Mouse (Mus musculus) right cerebral cortex, postnatal 14 days (tissue): ENCODE data around the gene Siglecf.
"Not testable (repeated sequence)": the region's sequence is repeated elsewhere in the genome, so short reads cannot be mapped to it uniquely, and the experiment has no call there.

Experiments
- DNase-seq: peaks from one replicate; pipeline ENCODE4 v3.0.0; 2022

Gene Siglecf

DNA sequence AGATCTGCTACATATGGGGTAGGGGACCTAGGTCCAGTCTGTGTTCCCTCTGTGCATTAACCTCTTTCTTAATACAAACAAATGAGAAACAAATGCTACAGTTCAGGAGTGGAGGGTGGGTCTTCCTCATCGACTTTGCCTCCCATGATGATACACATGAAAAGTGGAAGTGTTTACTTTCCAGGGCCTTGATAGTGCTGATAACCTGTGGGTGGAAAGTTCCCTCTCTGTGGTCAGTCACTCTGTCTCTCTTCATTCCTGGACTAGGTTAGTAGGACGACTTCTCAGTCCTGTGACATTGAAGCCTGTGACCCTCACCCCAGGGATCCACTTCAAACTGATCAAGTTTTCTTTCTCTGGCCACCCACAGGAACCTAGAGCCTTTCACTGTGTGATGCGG lies at the start of gene Siglecf:
Gene Siglecf (plus strand): TSS at position 188 of the 400 bp plus-strand sequence.
- DNase-seq, result no peak

DNA sequence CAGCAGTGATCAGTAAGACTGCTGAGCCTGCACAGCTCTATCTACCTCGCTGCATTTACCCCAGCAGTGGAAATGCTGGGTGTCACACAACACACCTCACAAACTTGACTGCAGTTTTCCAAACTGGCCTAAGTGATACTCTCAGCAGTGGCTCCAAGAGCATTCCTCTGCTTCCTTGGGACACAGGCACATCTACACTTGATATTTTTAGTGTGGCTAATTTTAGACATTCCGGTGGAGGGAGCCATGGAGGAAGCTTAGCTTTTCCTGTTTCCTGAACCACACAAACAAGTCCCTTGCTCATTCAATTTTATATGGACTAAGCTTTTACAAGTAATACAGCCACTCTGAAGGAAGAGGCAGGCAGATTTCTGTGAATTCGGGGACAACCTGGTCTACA lies 45.9 kb upstream of the Siglecf start:
- DNase-seq, result no peak

DNA sequence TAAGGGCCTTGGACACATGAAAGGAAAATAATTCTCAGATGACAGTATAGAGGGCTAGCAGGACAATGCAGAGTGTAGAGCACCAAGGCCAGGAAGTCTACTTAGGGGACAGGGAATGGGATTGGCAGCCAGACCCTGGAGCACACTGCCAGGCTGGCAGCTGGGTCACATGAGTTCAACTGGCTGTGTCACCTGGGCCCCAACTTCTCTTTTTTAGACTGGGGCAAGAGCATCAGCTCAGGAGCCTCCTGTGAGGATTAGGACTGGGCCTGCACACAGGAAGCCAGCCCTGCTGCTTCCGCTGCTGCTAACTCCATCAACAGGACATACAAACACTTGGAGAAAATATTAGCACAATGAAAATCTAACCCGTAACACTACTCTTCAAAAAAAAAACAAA lies 42.1 kb upstream of the Siglecf start:
- no peak for DNase-seq

DNA sequence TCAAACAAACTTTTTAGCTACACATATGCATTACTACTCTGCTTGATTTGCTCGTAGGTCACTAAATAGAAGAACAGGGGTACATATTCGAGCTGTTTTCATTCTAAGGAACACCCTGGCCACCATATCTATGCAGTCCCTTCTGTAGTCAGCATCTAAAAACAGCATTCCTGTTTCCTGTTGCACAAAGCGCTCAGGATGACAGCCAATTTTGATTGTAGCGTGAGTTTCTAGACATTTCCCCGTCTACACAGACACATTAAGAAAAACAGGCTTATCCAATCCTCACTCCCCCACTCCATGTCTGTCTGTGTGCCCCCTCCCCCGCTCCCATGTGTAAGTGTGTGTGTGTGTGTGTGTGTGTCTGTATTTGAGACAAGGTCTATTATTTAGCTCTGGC lies 39.5 kb upstream of the Siglecf start:
- no peak for DNase-seq

DNA sequence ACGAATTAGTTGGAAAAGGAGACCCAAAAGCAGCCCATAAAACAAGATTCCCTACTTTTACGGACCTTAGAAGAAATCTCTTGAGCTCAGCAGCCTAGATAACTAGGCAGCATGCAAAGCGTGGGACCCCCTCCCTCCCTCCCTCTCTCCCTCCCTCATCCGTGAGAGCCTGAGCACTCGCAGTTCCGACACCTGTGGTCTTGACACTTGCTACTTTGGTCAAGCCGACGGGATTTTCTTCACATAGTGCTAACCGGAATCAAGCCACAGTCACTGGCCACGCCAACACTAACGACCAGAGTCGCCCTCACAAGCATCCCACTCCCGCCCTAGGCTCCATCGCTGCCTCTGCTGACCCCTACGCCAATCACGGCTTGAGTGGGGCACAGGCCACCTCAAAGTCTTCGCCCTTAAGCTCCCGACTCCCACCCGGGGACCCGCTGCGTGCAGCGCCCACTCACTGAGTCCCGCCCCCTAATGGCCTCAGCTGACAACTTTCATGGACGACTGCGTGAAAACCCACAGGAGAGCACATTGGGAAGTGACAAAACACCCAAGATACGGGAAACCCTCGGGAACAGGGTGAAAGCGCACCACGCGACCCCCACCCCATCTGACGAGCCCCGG lies 38.6 kb upstream of the Siglecf start:
- DNase-seq, result no peak

DNA sequence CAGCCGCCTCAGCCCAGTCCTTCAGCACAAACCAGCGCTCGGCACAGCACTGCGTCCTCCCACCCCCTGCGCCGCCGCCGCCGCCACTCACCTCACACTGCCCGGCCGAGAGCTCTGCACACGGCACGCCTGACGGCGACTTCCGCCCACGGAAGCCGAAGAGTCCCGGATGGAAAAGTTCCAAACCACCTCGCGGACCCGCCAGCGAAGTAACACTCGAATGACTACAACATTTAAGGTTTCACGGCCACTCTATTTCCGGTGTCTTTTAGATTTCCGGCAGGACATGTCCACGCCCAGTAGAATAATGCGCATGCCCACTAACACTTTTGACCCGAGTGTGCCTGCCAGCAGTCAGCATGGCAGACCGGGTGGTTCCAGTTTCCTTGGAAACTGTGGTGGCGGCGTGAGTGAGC lies 38.1 kb upstream of the Siglecf start, which contains the start of gene Zfp715:
Gene Zfp715 (minus strand): TSS at position 282 of the 416 bp plus-strand sequence.
- DNase-seq, result peak; percentile 87

DNA sequence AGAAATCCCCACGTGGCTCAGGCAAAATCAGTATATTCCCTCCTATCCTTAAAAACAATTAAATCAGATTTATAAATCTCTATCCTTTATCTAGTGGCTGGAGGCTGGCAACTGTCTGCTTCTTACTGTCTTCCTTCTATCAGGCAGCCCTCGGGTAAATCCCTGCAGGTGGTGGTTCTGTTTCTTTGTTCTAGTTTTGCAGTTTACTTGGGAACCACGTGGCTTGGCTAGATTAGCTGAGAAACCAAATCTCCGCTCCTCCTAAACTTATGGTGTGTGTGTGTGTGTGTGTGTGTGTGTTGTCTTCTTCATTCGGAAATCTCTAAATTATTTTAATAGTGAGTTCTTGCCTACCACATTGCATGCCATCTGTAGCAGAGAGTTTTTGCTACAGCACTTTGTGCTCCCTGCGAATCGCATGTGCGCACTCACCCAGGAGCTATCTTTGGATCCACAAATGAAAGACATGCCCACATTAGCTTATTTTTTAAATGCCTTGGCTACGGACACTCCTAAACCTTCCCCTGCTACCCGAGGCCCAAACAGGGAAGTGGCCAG lies 24.8 kb upstream of the Siglecf start:
- no peak for DNase-seq

DNA sequence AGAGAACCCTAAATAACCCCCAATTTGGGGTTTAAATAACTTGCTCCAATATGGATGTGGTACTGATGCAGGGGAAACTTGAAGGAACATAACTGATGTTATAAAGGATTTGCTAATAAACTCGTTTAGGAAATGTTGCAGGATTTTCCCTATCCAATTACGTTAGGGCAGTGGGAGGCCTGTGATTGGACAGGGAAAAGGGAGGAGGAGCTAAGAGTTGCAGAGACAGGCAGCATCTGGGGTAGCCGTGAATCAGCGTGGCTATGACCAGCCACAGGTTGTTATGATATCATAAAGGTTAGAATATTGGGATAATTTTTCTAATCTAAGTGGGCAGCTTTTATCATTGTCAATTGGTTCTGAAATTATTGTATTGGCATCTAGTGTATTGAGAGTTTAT lies 23.0 kb upstream of the Siglecf start:
- no peak for DNase-seq

DNA sequence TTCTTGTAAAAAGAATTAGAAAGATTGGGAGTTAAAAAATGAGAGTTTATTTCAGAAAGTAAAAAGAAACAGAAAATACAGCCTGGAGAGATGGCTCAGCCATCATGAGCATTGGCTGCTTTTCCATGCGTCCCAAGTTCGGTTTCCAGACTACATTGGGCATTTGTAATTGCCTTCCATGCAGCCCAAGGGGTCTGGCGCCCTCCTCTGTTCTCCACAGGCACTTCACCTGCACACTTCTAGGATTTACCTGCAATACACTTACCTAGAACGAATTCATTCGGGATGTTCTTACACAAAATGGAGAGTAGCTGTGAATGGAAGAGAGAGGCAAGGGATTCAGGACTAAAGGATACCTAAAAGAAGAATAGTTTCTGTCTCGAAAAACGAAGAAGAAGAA lies 17.9 kb upstream of the Siglecf start:
- no peak for DNase-seq

DNA sequence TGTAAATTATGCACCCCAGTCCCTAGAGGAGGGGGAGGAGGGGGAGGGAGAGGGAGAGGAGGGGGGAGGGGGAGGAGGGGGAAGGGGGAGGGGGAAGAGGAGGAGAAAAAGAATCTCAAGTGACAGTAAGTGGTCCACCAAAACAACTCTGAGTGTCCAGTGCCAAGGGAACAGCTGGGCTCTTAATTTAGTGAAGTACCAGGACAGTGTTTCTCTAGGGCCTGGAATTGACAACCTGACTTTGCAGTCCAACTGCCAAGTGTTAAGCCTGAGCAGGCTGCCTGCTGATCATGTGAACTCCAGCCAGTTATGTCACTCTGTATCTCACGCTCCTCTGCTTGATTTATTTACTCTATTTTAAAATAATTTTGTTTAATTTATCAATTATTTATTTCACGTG lies 17.2 kb upstream of the Siglecf start:
- DNase-seq, result no peak

DNA sequence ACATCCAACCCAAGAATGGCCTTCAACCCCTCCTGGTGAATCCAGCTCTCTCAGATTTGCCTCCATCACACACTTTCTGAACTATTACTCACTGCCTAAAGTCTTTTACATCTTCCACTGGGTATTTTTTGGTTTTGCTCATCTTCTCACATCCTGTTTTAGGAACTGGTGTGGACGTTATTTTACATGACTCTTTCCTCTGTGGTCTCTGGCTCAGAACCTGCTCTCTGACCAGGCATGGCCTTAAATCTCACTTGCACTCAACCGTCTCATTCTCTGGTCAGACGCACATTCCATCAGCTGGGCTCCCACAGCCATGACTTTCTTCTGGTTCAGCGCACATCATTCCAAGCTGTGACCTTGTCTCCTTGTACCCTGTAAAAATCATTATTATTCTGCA lies 10.4 kb upstream of the Siglecf start:
- no peak for DNase-seq

DNA sequence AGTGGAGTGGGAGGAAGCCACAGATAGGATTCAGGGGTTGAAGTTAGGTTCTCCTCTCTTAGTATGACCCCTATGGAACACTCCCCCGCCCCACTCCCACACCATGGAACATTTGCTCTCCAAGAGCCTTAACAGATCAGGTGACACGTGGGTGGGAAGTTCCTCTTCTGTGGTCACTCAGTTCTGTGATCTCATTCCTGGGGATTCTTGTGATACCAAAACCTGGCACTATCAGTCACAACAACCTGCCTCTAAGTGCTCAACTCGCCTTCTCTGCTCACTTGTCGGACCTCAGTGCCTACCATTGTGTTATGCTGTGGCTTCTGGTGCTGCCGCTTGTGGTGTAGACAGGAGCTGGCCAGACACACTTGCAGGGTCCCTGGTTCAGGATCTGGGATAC lies 8.0 kb upstream of the Siglecf start:
- no peak for DNase-seq

DNA sequence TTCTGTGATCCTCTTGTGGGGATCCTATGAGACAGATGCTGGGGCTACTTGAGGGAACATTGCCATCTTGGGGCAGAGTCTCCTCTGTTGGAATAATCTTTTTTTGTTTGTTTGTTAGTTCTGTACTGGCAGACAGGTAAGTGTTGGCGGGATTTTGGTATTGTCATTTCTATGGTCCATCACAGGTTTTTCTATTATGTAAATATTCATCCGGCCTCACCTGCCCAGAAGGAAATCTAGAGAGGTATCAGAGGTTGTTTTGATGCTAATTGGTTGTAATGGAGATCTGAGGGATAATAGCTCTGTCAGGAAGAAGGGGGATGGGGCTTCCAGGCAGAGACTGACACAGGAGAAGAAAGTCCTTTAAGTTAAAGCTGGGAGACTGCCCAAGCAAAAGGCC lies 7.1 kb upstream of the Siglecf start:
- no peak for DNase-seq

DNA sequence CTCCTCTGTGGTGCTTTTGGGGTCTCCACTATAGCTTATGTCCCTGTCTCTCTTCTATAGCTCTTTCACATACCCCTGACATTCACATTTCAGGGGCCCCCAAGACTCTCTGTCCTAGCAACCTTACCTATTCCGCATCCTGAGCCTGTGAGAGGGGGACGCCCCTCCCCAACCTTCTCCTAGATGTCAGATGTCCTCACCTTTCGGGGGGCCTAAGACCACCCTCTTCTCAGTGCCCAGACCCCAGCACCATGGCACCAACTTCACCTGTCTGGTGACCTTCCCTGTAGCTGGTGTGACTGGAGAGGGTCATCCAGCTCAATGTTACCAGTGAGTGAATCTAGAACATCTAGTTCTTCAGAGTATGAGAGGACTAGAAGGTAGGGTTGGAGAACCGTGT lies 6.7 kb upstream of the Siglecf start:
- no peak for DNase-seq

DNA sequence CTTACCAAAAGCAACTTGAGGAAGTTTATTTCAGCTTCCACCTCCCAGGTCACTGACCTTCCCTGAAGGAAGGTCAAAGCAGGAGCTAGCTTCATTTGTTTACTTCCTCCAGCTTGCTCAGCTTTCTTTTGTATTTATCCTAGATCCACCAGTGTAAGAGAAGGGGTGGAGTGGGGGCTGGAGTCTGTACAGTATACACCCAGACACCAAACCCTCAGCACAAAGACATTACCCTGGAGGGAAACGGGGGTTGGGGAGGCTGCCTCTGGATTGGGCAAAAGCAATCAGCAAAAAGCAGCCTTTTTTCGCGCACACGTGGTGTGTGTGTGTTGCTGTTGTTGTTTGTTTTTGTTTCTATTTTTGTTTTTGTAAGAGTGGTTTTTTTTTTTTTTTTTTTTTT lies 5.0 kb upstream of the Siglecf start:
- DNase-seq, result no peak

DNA sequence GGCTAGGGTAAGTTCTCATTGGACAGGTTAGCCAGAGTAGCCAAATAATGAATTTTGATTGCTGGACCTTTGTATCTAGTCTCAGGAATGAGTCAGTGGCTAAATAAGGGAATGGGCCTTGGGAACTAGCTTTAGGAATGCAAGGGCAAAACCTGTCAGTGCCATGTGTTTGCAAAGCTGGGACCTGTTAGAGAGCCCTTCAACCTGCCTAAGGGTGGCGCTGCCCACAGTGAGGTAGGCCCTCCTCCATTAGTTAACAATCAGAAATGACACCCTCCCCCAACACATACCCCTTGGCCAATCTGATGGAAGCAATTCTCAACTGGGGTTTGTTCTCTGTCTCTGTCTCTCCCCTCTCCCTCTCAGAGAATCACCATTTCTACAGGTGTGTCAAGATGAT lies 4.6 kb upstream of the Siglecf start:
- DNase-seq, result no peak

DNA sequence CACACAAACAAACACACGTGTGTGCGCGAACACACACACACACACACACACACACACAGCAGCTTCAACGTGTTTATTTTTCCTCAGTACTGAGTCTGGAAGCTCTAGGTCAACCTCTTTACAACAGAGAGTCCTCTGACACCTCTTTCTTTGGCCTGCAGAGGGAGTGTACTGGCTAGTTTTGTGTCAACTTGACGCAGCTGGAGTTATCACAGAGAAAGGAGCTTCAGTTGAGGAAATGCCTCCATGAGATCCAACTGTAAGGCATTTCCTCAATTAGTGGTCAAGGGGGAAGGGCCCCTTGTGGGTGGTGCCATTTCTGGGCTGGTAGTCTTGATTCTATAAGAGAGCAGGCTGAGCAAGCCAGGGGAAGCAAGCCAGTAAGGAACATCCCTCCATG lies 1.5 kb upstream of the Siglecf start:
- DNase-seq, result not testable (repeated sequence)

DNA sequence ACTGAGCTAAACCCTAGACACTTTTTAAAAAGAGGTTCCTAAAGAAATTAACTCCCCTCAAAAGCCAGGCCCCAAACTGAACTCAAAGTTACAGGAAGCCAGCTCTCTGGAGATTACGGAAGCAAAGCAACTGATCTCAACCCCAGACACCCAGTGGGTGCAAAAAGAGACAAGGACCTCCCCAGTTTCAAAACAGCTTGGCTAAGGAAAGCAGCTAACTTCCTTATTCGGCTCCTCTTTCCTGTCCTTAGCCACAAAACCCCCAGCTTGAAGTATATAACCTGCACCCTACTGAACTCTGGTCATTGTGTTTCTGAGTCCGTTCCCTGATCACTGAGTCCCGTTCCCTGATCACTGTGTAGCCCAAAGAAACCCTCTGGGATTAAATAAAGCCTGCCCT lies 2.0 kb downstream of the Siglecf start:
- DNase-seq, result no peak

DNA sequence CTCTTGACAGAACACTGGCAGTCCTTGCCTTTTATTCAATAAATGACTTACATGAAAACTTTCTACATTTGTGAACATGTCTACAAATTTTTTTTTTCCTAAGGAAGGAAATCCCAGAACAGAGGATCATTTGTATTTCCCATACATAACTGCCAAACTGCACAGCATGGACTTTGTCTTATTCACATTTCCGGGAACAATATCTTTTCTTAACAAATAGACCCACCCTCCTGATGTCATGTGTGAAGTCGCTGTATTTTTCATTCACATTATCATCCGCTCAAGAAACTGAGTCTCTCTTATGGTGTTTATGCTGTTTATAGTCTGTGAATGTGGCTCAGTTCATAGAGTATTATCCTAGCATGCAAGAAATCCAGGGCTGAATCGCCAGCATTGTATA lies 2.6 kb downstream of the Siglecf start:
- no peak for DNase-seq

DNA sequence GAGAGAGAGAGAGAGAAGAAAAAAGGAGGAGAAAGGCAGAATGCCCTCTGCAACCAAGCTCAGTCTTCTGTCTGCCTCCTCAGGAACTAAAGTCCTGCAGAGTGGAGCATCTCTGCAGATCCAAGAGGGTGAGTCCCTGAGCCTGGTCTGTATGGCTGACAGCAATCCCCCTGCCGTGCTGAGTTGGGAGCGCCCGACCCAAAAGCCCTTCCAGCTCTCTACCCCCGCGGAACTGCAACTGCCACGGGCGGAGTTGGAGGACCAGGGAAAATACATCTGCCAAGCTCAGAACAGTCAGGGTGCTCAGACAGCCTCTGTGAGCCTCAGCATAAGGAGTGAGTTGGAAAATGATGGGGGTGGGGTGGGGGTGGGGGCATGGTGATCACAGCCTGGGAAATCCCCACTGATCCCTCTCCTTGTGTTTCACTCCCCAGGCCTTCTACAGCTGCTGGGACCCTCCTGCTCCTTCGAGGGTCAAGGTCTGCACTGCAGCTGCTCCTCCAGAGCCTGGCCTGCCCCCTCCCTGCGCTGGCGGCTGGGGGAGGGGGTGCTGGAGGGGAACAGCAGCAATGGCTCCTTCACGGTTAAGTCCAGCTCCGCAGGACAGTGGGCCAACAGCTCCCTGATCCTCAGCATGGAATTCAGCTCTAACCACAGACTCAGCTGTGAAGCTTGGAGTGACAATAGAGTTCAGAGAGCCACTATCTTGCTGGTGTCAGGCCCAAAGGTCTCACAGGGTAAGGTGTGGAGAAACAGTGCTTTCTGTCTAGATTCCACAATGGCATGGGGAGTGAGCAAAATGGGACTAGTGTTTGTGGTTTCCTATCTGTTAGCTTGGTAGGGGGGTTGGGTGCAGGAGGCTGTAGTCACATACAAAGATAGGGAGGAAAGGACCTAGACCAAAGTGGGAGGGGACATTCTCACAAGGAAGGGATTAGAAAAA lies 4.0 kb downstream of the Siglecf start:
- DNase-seq, result peak; percentile 22

DNA sequence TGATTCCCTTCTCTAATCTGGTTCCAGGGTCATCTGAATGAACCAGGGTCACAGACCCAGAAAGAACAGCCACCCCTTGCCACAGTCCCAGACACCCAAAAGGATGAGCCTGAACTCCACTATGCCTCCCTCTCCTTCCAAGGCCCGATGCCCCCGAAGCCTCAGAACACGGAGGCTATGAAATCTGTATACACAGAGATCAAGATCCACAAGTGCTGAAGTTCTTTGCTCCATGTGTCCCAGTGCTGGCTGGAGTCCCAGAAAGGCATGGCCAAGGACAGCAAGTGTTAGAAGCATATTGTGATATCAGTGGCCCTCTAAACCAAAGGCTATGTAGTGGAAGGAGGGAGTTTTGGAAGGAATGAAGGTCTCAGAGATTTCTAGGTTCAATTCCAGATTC lies 7.4 kb downstream of the Siglecf start:
- DNase-seq, result no peak

DNA sequence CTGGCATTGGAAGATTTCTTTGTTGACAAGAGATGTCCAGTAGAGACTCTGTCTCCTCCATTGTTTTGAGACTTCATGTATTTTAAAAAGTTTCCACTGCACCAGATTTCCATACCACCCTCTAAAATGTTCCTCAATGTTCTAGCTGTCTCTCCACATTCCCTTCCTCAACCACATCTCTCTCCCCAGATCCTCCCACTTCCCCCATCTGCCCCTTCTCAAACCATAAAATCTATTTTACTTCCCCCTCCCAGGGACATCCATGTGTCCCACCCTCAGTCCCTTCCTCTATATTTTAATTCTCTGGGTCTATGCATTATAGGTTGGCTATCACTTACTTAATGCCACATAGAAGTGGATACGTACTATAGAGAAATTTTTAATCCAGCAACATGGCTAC lies 10.3 kb downstream of the Siglecf start:
- DNase-seq, result no peak

DNA sequence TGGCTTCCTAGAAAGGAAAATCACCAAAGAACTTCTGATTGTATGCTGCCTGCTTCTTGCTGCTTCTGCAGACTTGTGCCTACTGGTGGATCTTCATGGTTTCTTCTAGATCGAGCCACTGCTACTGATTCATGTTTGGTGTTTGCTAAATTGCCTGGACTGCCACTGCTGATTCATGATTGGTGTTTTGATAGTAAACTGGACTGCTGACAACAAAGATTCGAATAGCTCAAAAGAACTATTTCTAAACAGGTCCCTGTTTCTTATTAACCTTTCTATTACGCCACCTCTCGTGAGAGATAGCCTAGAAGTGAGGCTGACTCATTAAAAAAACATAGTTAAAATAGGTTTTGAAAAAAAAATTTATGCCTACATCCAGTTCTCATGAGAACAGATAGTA lies 10.9 kb downstream of the Siglecf start:
- DNase-seq, result no peak

DNA sequence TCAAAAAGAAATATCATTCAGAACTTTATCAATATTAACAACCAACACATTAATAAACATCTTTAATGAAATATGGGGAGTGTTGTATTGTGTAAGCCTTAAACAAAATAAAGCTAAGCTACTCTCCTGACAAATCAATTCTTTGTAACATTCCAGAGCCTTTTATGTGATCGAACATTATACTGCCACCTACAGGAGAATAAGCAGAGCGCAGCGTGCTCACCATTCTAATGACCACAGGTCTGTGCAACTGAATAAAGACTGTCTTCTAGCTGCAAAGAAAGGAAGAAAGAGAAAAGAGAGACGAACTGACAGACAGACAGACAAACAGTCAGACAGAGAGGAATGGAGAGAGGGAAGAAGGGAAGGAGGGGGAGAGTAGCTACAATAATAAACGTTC lies 27.1 kb downstream of the Siglecf start:
- DNase-seq, result peak; percentile 31
